Mouse (Mus musculus) neural tube, embryonic 15.5 days (tissue): Measurements from ENCODE around the gene Ptcd1. TPM values are rescaled to one million over a fixed set of nuclear protein-coding genes. Genes with fewer than 3 reads are reported as not detected.

ENCODE experiments used
- ATAC-seq: fragments of 200-750 bp; cut with Nextera tagmentation; 2 replicates; pipeline ENCODE4 v1.8.0; 2017; ENCODE audit warnings: mild to moderate bottlenecking, moderate TSS enrichment, moderate library complexity; ENCODE audit not compliant: low FRiP score
- H3K27ac ChIP-seq: fragments of 300-500 bp; sonication (generic); replicated peaks from 2 replicates; pipeline ENCODE4 v1.5.1; 2015; ENCODE audit warnings: mild to moderate bottlenecking, inconsistent platforms
- H3K27me3 ChIP-seq: fragments of 300-500 bp; sonication (generic); replicated peaks from 2 replicates; pipeline ENCODE4 v1.6.1; 2015; ENCODE audit warnings: inconsistent platforms
- H3K36me3 ChIP-seq: fragments of 300-500 bp; sonication (generic); 2 replicates; pipeline ENCODE4 v1.6.1; 2015; ENCODE audit warnings: inconsistent platforms
- H3K4me1 ChIP-seq: fragments of 300-500 bp; sonication (generic); 2 replicates; pipeline ENCODE4 v1.6.1; 2015; ENCODE audit warnings: inconsistent platforms
- H3K4me2 ChIP-seq: fragments of 300-500 bp; sonication (generic); 2 replicates; pipeline ENCODE4 v1.6.1; 2015; ENCODE audit warnings: inconsistent platforms, mild to moderate bottlenecking, moderate library complexity
- H3K4me3 ChIP-seq: fragments of 300-500 bp; sonication (generic); replicated peaks from 2 replicates; pipeline ENCODE4 v1.5.1; 2015; ENCODE audit warnings: mild to moderate bottlenecking, inconsistent platforms
- H3K9ac ChIP-seq: fragments of 300-500 bp; sonication (generic); replicated peaks from 2 replicates; pipeline ENCODE4 v1.6.1; 2015; ENCODE audit warnings: mild to moderate bottlenecking, inconsistent platforms
- H3K9me3 ChIP-seq: fragments of 300-500 bp; sonication (generic); replicated peaks from 2 replicates; pipeline ENCODE4 v1.6.1; 2016; ENCODE audit warnings: inconsistent platforms
- WGBS: fragments of 180-500 bp; shearing (Covaris S2); methylation state at CpG from one replicate; pipeline ENCODE4 v1.1.7; 2015; ENCODE audit warnings: mixed read lengths; 5-methylcytosine and 5-hydroxymethylcytosine counted together
- polyA plus RNA-seq: library from polyadenylated mRNA; unstranded; fragments of >200 nt; fragmentation: Nextera tagmentation; extraction: Ambion mirVana; gene quantifications from 2 replicates; pipeline ENCODE4 v1.2.1, GENCODE M21; 2015

Ptcd1 gene
- polyA plus RNA-seq, 1 experiment from 2014 or later: 21.2 TPM

GRCm38 (mm10) chr5:145201321-145201991 is 34.5 kb upstream of the Ptcd1 start, which contains the start of gene Zkscan14:
TSS of gene Zkscan14 (minus strand) at chr5:145201868.
- Histone ChIP-seq H3K9ac (peak within 1 kb of the TSS; percentile 75), H3K4me3 (peak within 1 kb of the TSS; percentile 77), H3K4me2 (peak within 1 kb of the TSS; percentile 97), H3K27ac (peak within 1 kb of the TSS; percentile 75), H3K27me3 (no peaks in the 10 kb centered on the region), H3K9me3 (no peaks in the 10 kb centered on the region), H3K36me3 (peaks cover 17% of the 10 kb centered on the region), H3K4me1 (peaks cover 29% of the 10 kb centered on the region)
- ATAC-seq: peak; percentile 10; the same call in 1 of the 2 replicates
- 1% methylated on average over 37 of the region's 37 CpGs for WGBS

GRCm38 (mm10) chr5:145200387-145200786 is 33.5 kb upstream of the Ptcd1 start:
- H3K9ac ChIP-seq: no peak overlapping the region
- no peak overlapping the region for H3K27ac ChIP-seq
- WGBS: 77% methylated on average over 7 of the region's 7 CpGs
- peak overlapping the region; percentile 97 for H3K4me2 ChIP-seq
- H3K4me1 ChIP-seq: peaks cover 21% of the 10 kb centered on the region
- no peaks in the 10 kb centered on the region for H3K27me3 ChIP-seq
- no peak for ATAC-seq
- H3K9me3 ChIP-seq: no peaks in the 10 kb centered on the region
- H3K36me3 ChIP-seq: peaks cover 27% of the 10 kb centered on the region
- peak overlapping the region; percentile 77; the same call in 1 of the 2 replicates for H3K4me3 ChIP-seq

GRCm38 (mm10) chr5:145191962-145192361 is 25.1 kb upstream of the Ptcd1 start, which contains the start of gene Atp5j2:
TSS of gene Atp5j2 (minus strand) at chr5:145192062.
- Histone ChIP-seq H3K4me2 (peak within 1 kb of the TSS; percentile 61), H3K4me3 (peak within 1 kb of the TSS; percentile 91), H3K27me3 (no peaks in the 10 kb centered on the region), H3K36me3 (peaks cover 44% of the 10 kb centered on the region), H3K9ac (peak within 1 kb of the TSS; percentile 92), H3K27ac (peak within 1 kb of the TSS; percentile 89), H3K9me3 (no peaks in the 10 kb centered on the region), H3K4me1 (peaks cover 28% of the 10 kb centered on the region)
- ATAC-seq: no peak
- 95% methylated on average over 2 of the region's 2 CpGs for WGBS

GRCm38 (mm10) chr5:145190875-145191798 is 24.2 kb upstream of the Ptcd1 start:
- Histone ChIP-seq H3K36me3 (peaks cover 47% of the 10 kb centered on the region), H3K4me2 (peak overlapping the region; percentile 61), H3K4me3 (peak overlapping the region; percentile 91), H3K27me3 (no peaks in the 10 kb centered on the region), H3K27ac (peak overlapping the region; percentile 89), H3K4me1 (peaks cover 28% of the 10 kb centered on the region), H3K9me3 (no peaks in the 10 kb centered on the region), H3K9ac (peak overlapping the region; percentile 92)
- under 1% methylated on average over 41 of the region's 41 CpGs for WGBS
- peak; percentile 87 for ATAC-seq

- peaks cover 47% of the 10 kb centered on the region for H3K36me3 ChIP-seq
- no peaks in the 10 kb centered on the region for H3K27me3 ChIP-seq
- H3K9me3 ChIP-seq: no peaks in the 10 kb centered on the region
- peak overlapping the region; percentile 92 for H3K9ac ChIP-seq
- peak overlapping the region; percentile 61 for H3K4me2 ChIP-seq
- H3K27ac ChIP-seq: no peak overlapping the region
- ATAC-seq: no peak
- H3K4me3 ChIP-seq: peak overlapping the region; percentile 91
- 63% methylated on average over 5 of the region's 5 CpGs for WGBS
- peaks cover 28% of the 10 kb centered on the region for H3K4me1 ChIP-seq
Measured at GRCm38 (mm10) chr5:145190373-145190772, 23.5 kb upstream of the Ptcd1 start.

GRCm38 (mm10) chr5:145189416-145189815 is 22.5 kb upstream of the Ptcd1 start:
- Histone ChIP-seq H3K4me1 (peaks cover 28% of the 10 kb centered on the region), H3K9ac (no peak overlapping the region), H3K27ac (no peak overlapping the region), H3K4me2 (no peak overlapping the region), H3K36me3 (peaks cover 45% of the 10 kb centered on the region), H3K4me3 (no peak overlapping the region), H3K9me3 (no peaks in the 10 kb centered on the region), H3K27me3 (no peaks in the 10 kb centered on the region)
- WGBS: 93% methylated on average over 6 of the region's 6 CpGs
- ATAC-seq: no peak

GRCm38 (mm10) chr5:145185244-145185643 is 18.3 kb upstream of the Ptcd1 start:
- H3K27me3 ChIP-seq: no peaks in the 10 kb centered on the region
- H3K4me1 ChIP-seq: peaks cover 16% of the 10 kb centered on the region
- WGBS: 100% methylated on average over 2 of the region's 2 CpGs
- no peak overlapping the region for H3K4me3 ChIP-seq
- ATAC-seq: no peak
- H3K9me3 ChIP-seq: no peaks in the 10 kb centered on the region
- H3K27ac ChIP-seq: no peak overlapping the region
- peaks cover 75% of the 10 kb centered on the region for H3K36me3 ChIP-seq
- no peak overlapping the region for H3K4me2 ChIP-seq
- H3K9ac ChIP-seq: no peak overlapping the region

- 89% methylated on average over 18 of the region's 18 CpGs for WGBS
- H3K4me1 ChIP-seq: no peaks in the 10 kb centered on the region
- no peaks in the 10 kb centered on the region for H3K27me3 ChIP-seq
- H3K9me3 ChIP-seq: no peaks in the 10 kb centered on the region
- H3K4me2 ChIP-seq: no peak overlapping the region
- no peak overlapping the region for H3K27ac ChIP-seq
- H3K9ac ChIP-seq: no peak overlapping the region
- H3K4me3 ChIP-seq: no peak overlapping the region
- no peak for ATAC-seq
- peaks cover 99% of the 10 kb centered on the region for H3K36me3 ChIP-seq
Measured at GRCm38 (mm10) chr5:145178461-145178980, 11.6 kb upstream of the Ptcd1 start.

- peak overlapping the region; percentile 90 for H3K9ac ChIP-seq
- ATAC-seq: peak; percentile 64
- peak overlapping the region; percentile 84 for H3K27ac ChIP-seq
- peaks cover 45% of the 10 kb centered on the region for H3K4me1 ChIP-seq
- H3K4me2 ChIP-seq: peak overlapping the region; percentile 97
- H3K27me3 ChIP-seq: no peaks in the 10 kb centered on the region
- WGBS: 0% methylated on average over 26 of the region's 28 CpGs
- peaks cover 50% of the 10 kb centered on the region for H3K36me3 ChIP-seq
- no peaks in the 10 kb centered on the region for H3K9me3 ChIP-seq
- peak overlapping the region; percentile 97 for H3K4me3 ChIP-seq
Measured at GRCm38 (mm10) chr5:145167306-145167661, 376 bp upstream of the Ptcd1 start.

- ATAC-seq: no peak
- 91% methylated on average over 15 of the region's 15 CpGs for WGBS
Measured at GRCm38 (mm10) chr5:145165184-145165583, 1.7 kb downstream of the Ptcd1 start.

GRCm38 (mm10) chr5:145164710-145165109 is 2.2 kb downstream of the Ptcd1 start:
- Histone ChIP-seq H3K9ac (no peak overlapping the region), H3K4me2 (no peak overlapping the region), H3K36me3 (peaks cover 49% of the 10 kb centered on the region), H3K4me1 (peaks cover 45% of the 10 kb centered on the region), H3K27me3 (no peaks in the 10 kb centered on the region), H3K4me3 (no peak overlapping the region), H3K27ac (no peak overlapping the region), H3K9me3 (no peaks in the 10 kb centered on the region)
- 69% methylated on average over 3 of the region's 3 CpGs for WGBS
- ATAC-seq: no peak

More at GRCm38 (mm10) chr5:145165184-145165583, 1.7 kb downstream of the Ptcd1 start:
- Histone ChIP-seq H3K27me3 (no peaks in the 10 kb centered on the region), H3K27ac (no peak overlapping the region), H3K9me3 (no peaks in the 10 kb centered on the region), H3K36me3 (peaks cover 47% of the 10 kb centered on the region), H3K9ac (no peak overlapping the region), H3K4me1 (peaks cover 45% of the 10 kb centered on the region), H3K4me2 (no peak overlapping the region), H3K4me3 (no peak overlapping the region)
